Mouse (Mus musculus) lung, adult 18-20 months (tissue): ENCODE data around the gene Cnn3.
A peak's percentile ranks its signal among the peaks of the same experiment; 100 is the strongest.

Source experiments
- DNase-seq, 2 experiments: peaks; one replicate each; pipeline ENCODE4 v3.0.0; 2022; ENCODE audit warnings: mixed read lengths in 2 of 2

The Cnn3 gene

DNA sequence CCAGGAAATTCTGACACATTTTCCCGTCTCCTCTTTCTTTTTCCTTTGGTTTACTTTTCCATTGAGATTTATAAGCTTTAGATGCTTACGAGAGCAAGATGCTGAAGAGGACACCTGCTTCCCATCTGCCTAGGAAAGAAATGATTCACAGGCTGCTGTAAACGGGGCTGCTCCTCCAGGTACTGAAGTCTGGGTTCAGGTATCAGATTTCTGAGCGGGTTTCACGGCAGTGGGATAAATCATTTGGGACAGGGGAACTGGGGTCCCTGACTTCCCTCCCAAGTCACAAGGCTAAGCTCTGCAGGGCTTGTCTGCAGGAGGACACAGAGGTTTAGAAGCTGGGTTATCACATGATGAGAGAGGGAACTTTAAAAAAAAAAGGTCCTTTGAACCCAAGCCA is 65.7 kb downstream of the Cnn3 start:
- DNase-seq: no peak

DNA sequence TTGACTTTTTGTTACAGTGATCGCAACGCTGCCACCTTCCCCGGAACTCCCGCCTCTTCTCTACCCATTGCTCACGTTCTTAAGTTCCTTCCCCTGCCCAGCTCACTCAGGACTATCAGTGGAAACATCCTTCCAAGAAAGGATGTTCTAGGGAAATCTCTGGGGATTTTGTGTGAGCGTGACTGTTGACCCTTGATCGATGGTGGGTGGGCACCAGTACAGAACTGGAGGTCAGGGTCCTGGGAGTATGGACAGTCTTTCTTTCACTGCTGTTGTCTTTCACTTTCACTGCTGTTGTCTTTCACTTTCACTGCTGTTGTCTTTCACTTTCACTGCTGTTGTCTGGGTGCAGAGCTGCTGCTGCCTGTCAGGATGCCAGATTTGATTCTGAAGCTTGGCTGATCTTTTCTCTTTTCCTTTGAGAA is 67.7 kb downstream of the Cnn3 start:
- DNase-seq: no peak

DNA sequence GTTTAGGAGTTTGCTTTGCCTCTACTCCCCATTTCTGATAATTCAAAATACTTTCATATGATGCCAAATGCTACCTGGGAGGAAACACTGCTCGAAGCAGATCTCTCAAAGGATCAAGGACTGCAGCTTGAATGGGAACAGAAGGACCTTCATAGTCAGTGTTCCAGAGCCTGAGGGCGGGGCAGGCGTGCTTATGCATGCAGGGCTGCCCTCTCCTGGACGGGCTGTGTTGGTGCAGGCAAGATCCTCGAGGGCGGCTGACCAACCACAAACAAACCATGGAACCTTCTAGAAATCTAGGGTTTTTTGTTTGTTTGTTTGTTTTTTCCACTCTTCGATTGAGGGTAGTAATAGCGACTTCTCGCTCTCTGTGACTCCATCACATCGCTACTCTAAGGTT is 73.9 kb downstream of the Cnn3 start:
- peak; percentile 69 to 79 for DNase-seq

DNA sequence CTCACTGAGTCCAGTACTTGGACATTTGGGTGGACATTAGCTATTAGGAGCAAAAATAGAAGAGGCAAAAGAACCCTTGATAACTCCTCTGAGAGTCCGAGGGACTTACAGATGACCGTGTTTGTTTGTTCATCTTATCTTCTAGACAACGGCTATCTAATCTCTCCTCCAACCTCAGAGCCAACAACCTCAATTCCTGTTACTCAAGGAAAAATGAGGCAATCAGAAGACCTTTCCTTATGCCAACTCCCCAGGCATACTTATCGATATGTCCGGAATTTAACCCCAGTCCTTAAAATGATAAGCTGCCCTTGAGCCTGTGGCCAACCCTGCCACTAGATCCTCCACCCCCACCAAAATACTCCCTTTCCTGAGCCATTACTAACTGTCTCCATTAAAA is 74.4 kb downstream of the Cnn3 start:
- no peak for DNase-seq

DNA sequence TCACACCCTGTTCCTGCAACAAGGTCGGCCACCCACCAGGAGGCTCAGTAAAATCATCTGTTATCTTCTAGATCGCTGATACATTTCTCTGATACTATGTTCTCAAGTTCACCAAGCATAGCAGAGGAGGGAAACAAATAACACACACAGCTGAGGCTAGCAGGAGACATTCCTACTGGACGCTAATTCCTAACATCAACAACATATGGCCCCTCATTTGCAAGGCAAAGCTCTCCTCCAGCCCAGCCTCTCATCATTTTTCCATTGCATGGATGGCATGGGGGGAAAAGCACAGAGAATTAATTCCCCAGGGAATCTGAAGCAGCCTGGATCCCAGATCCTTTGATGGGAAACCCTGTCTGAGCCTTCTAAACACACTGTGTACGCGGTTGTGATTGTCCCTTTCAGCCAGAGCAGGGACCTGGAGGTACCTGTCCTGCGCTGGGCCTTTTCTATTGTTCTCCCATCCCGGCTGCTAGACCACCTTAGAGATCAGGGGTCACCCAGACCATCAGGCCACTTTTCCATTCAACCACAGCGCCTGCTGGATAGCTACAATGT is 78.7 kb downstream of the Cnn3 start:
- DNase-seq: no peak

DNA sequence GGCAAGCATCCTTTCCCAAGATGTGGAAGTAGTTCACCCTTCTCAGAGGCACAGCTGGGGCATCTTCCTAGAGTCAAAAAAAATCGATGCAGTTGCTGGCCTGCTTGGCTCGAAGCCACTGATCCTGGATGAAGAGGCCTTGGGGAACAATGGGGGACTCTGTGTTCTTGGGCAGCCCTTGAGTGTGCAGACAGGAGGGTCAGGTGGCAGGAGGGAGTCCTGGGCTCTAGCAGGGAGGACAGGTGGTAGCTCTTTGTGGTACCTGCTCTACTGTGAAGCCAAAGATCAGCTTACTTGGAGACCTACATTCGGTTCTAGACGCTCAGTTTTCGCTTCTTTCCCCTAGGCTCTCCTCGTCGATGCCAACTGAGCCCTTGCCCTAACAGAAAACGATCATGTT is 79.9 kb downstream of the Cnn3 start:
- no peak for DNase-seq

DNA sequence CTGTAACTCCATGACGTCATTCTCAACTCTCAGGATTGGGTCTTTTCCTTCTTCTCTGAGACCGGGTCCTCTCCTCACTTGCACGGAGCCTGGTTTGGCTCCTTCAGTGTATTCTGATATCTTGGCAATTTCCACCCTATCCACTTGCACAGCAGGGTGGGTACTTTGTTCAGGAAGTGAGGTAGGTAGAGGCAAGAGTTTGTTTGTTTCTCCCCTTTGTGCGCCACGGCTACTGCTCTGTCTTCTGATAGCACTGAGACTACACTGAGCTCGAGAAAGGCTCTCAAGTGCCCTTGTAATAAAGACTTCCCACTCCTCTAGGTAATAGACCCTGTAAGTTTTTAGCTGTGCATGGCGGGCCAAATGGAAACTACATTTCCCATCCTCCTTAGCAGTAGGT is 80.5 kb downstream of the Cnn3 start:
- no peak for DNase-seq

DNA sequence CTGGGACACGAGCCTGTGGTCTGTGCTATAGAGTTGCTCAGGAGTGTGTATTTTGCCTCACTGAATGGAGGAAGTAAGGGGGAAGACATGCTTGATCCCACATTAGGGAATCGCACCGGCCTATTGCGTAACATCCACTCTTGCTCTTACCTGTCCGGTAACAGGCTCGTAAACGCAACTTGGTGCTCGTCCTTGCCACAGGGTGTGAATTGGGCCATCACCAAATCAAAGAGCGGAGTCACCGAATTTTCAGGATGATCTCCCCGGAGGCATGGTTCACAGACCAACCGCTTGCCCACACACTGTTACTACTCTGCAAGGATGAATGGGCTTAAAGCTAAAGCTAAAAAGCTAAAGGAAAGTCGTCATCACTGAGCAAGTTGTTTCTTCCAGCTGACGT is 81.4 kb downstream of the Cnn3 start:
- DNase-seq: no peak
